Mouse (Mus musculus) ES-Bruce4 (cell line): ENCODE data around the gene Myod1. TPM values are rescaled to one million over a fixed set of nuclear protein-coding genes. Genes with fewer than 3 reads are reported as not detected.

Source experiments
- H3K27ac ChIP-seq: 2 replicates; pipeline ENCODE4 v1.5.1; 2012; ENCODE audit warnings: low read length, inconsistent platforms; ENCODE audit not compliant: insufficient read depth
- H3K27me3 ChIP-seq: 2 replicates; pipeline ENCODE4 v1.6.1; 2012; ENCODE audit warnings: mild to moderate bottlenecking, low read length, inconsistent platforms; ENCODE audit not compliant: control insufficient read depth, poor library complexity, insufficient read depth, severe bottlenecking
- H3K36me3 ChIP-seq: 2 replicates; pipeline ENCODE4 v1.6.1; 2012; ENCODE audit warnings: inconsistent platforms, mild to moderate bottlenecking, low read length, moderate library complexity; ENCODE audit not compliant: control insufficient read depth, poor library complexity, insufficient read depth, severe bottlenecking
- H3K4me1 ChIP-seq: one replicate; pipeline ENCODE4 v1.8.1; 2011; ENCODE audit warnings: low read length; ENCODE audit not compliant: control insufficient read depth, insufficient read depth
- H3K4me3 ChIP-seq: 2 replicates; pipeline ENCODE4 v1.5.1; 2011; ENCODE audit warnings: low read depth, mild to moderate bottlenecking, low read length
- H3K9ac ChIP-seq: 2 replicates; pipeline ENCODE4 v1.6.1; 2012; ENCODE audit warnings: low read depth, mild to moderate bottlenecking, inconsistent platforms; ENCODE audit not compliant: poor library complexity, severe bottlenecking
- H3K9me3 ChIP-seq: replicated peaks from 2 replicates; pipeline ENCODE4 v1.6.1; 2012; ENCODE audit warnings: mild to moderate bottlenecking, low read length, inconsistent platforms; ENCODE audit not compliant: control insufficient read depth, poor library complexity, insufficient read depth, severe bottlenecking
- CTCF ChIP-seq: IDR thresholded peaks from one replicate; pipeline ENCODE4 v1.8.1; 2011; ENCODE audit warnings: low read depth, low read length
- EP300 ChIP-seq: IDR thresholded peaks from 2 replicates; pipeline ENCODE4 v1.6.1; 2011; ENCODE audit warnings: low read depth, low read length; ENCODE audit not compliant: insufficient read depth
- POLR2A ChIP-seq: IDR thresholded peaks from one replicate; pipeline ENCODE4 v1.8.1; 2011; ENCODE audit warnings: low read length; ENCODE audit not compliant: insufficient read depth
- polyA plus RNA-seq: library from polyadenylated mRNA; stranded (reverse); fragments of >200 nt; gene quantifications from 2 replicates; pipeline ENCODE4 v1.2.4, GENCODE M21; 2011; ENCODE audit warnings: low read depth; ENCODE audit not compliant: missing spikeins, insufficient read depth, insufficient read length

Gene Myod1
- polyA plus RNA-seq, 1 experiment, result not detected

DNA sequence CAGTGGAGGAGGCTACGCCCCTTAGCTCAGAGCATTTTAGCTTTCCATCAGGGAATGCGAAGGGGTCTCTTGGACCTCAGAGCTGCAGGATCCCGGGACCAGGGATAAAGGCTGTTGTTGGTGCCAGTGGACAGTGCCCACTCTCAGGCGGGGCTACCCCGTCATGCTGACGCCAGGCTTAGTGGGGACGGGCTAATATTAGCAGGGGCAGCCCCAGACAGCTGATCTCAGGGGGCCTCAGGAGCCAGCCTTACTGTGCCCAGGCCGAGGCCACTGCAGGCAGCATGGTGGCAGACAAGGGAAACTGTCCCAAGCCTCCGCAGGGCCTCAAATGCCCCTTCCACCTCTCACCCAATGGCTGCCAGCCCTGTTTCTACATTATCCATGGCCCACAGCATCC, 32.3 kb downstream of the Myod1 start:
- TF ChIP-seq POLR2A (no peak), CTCF (no peak), EP300 (no peak)
- Histone ChIP-seq H3K36me3 (no peaks in the 10 kb centered on the region), H3K27me3 (no peaks in the 10 kb centered on the region), H3K4me1 (no peaks in the 10 kb centered on the region), H3K9ac (no peak overlapping the region), H3K9me3 (no peaks in the 10 kb centered on the region), H3K27ac (no peak overlapping the region), H3K4me3 (no peak overlapping the region)

GRCm38 (mm10) chr7:46409204-46409789, 33.0 kb downstream of the Myod1 start:
- Histone ChIP-seq H3K27me3 (no peaks in the 10 kb centered on the region), H3K9ac (no peak overlapping the region), H3K4me1 (no peaks in the 10 kb centered on the region), H3K4me3 (no peak overlapping the region), H3K9me3 (no peaks in the 10 kb centered on the region), H3K27ac (no peak overlapping the region), H3K36me3 (no peaks in the 10 kb centered on the region)
- TF ChIP-seq EP300 (no peak), CTCF (no peak), POLR2A (no peak)

DNA sequence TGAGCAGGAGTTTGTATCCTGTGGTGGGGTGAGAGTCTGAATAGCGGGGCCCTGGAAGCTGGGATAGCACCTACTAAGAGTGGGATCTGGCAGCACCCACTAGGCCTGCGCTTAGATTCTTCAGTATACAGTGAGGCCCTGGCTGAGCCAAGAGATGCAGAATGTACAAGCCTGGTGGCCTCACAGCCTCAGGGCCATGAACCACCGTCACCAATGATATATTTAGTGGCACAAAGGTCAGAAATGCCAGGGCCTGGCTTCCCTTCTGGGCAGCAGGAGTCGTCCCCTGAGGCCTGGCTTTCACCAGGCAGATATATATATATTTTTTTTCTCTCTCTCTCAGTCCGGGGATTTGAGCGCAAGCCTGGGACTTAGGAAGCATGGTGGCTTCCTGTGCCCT, 34.5 kb downstream of the Myod1 start:
- Histone ChIP-seq H3K4me3 (no peak overlapping the region), H3K36me3 (no peaks in the 10 kb centered on the region), H3K27me3 (no peaks in the 10 kb centered on the region), H3K4me1 (no peaks in the 10 kb centered on the region), H3K9me3 (no peaks in the 10 kb centered on the region), H3K9ac (no peak overlapping the region), H3K27ac (no peak overlapping the region)
- TF ChIP-seq EP300, result no peak
- TF ChIP-seq CTCF, result no peak
- no peak for TF ChIP-seq POLR2A

DNA sequence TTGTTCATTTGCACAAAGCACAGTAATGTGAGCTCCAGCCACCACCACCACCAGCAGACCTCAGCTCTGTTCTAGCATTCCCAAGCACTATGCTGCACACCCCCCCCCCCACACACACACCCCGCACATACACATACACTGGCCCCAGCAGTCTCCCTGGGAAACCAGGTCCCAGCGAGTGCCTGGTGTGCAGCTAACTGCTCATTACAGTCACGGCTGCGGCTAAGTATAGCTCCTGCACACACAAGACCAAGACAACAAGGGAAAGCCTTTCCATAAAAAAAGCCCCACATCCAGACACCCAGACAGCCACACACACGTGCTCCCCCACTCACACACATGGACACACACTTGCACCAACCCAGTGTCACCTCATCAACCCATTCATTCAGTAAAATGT, 36.5 kb downstream of the Myod1 start:
- Histone ChIP-seq H3K27me3 (no peaks in the 10 kb centered on the region), H3K9ac (no peak overlapping the region), H3K4me3 (no peak overlapping the region), H3K9me3 (no peaks in the 10 kb centered on the region), H3K4me1 (no peaks in the 10 kb centered on the region), H3K36me3 (no peaks in the 10 kb centered on the region), H3K27ac (no peak overlapping the region)
- TF ChIP-seq CTCF, result no peak
- no peak for TF ChIP-seq EP300
- TF ChIP-seq POLR2A, result no peak

GRCm38 (mm10) chr7:46413959-46414725, 37.9 kb downstream of the Myod1 start:
- Histone ChIP-seq H3K4me3 (no peak overlapping the region), H3K4me1 (no peaks in the 10 kb centered on the region), H3K36me3 (no peaks in the 10 kb centered on the region), H3K27me3 (no peaks in the 10 kb centered on the region), H3K9ac (no peak overlapping the region), H3K27ac (no peak overlapping the region), H3K9me3 (no peaks in the 10 kb centered on the region)
- no peak for TF ChIP-seq CTCF
- TF ChIP-seq EP300, result no peak
- no peak for TF ChIP-seq POLR2A

DNA sequence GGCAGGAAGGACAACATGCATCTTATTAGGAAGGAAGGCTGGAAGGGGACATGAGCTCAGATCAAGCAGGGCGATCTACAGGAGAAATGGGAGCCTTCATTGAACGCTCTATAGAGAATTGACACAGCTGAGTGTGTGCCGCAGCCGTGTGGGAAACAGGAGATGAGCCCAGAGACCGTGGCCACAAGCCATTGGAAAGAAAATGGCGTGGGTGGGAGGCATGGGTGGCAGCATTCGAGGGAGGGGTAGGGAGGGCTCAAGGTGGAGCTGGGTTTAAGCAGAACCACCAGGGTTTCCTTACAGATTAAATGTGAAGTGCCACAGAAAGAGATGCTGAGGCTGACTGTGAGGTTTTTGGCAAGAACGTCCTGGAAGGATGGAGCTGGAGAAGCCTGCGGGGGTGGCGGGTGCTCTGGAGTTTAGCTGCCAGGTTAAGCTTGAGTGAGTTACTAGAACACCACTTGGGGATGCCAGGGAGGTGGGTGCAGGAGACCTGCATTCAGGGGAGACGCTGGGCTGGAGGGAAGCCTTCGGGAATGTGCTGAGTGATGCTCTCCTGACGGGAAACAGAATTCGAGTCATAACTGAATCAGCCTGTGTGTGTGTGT, 39.6 kb downstream of the Myod1 start:
- no peaks in the 10 kb centered on the region for H3K4me1 ChIP-seq
- TF ChIP-seq CTCF (no peak), POLR2A (no peak), EP300 (no peak)
- no peak overlapping the region for H3K4me3 ChIP-seq
- no peaks in the 10 kb centered on the region for H3K36me3 ChIP-seq
- H3K27ac ChIP-seq, result no peak overlapping the region
- H3K9ac ChIP-seq, result no peak overlapping the region
- H3K27me3 ChIP-seq, result no peaks in the 10 kb centered on the region
- H3K9me3 ChIP-seq, result no peaks in the 10 kb centered on the region
